Mouse (Mus musculus) cortical plate, adult 2 months (tissue): ENCODE measurements around the gene Emc7.

Experiments used
- CTCF ChIP-seq: fragments of 200-500 bp; IDR thresholded peaks from 2 replicates; pipeline ENCODE4 v1.5.1; 2011; ENCODE audit warnings: mild to moderate bottlenecking, control low read depth, low read length; ENCODE audit not compliant: insufficient read depth; ENCODE audit errors: extremely low read depth
- POLR2A ChIP-seq: fragments of 200-500 bp; IDR thresholded peaks from 2 replicates; pipeline ENCODE4 v1.6.1; 2011; ENCODE audit warnings: mild to moderate bottlenecking, low read length, control low read depth; ENCODE audit not compliant: insufficient read depth; ENCODE audit errors: extremely low read depth

GRCm38 (mm10) chr2:112497851-112498250, 43.1 kb downstream of the Emc7 start:
- TF ChIP-seq CTCF = no peak
- no peak for TF ChIP-seq POLR2A
